Mouse (Mus musculus): ENCODE measurements around the gene Rps6ka2.

GRCm38 (mm10) chr17:7146479-7146878 is 23.4 kb upstream of the Rps6ka2 start:
- TF ChIP-seq CTCF (IDR thresholded peaks at IDR 0.05; ENCODE audit: low read depth) (no peak), EP300 (IDR thresholded peaks at IDR 0.05; ENCODE audit: low read depth) (no peak)

Measured in heart, postnatal 0 days (tissue).